In genomic region chr1:184891998-184892397, GRCm38 (mm10) we compare ENCODE assay signal across 15 mouse cellular contexts. TPM values are rescaled to one million over a fixed set of nuclear protein-coding genes. Genes with fewer than 3 reads are reported as not detected.
DNase-seq lines count a peak whose midpoint lies in the region; ATAC-seq and TF ChIP-seq lines count a peak whose summit lies in the region.
"Had no signal": no experiment of that assay in that cellular context is flagged by ENCODE, and none has a peak within 500 bp of the region (broad histone marks: within the 10 kb centered on the region; RNA-seq: fewer than 3 reads in every experiment).

No protein-coding gene starts in this region.

- H3K79me2 ChIP-seq in heart, adult 2 months (replicated peaks; ENCODE audit: control insufficient read depth, insufficient read depth, low read length) = no peaks in the 10 kb centered on the region

- intact Hi-C loops in heart, adult 2 months (cut with DNase I) = loop anchor here (2.0 kb wide), 1 partner anchor 67 kb away; no protein-coding TSS in a partner anchor

- no peak for DNase-seq in heart, adult 2 months
- no peak for DNase-seq in heart, embryonic 10.5 days (ENCODE audit: low spot score)
- DNase-seq in layer of hippocampus, adult 2 months (ENCODE audit: low spot score in 2 of 2) = no peak
- no peak for DNase-seq in layer of hippocampus, adult 9-11 months
- no peak for DNase-seq in midbrain, postnatal 0 days (ENCODE audit: low spot score)
- DNase-seq in cerebellum, postnatal 36 days = no peak
- no peak for DNase-seq in ovary, adult 18-20 months (ENCODE audit: low spot score)
- DNase-seq: adrenal gland, adult 2 months; B cell, adult 2 months; cerebellum, adult 8-10 months had no signal

- no peak for TF ChIP-seq EP300 in heart, adult 2 months (IDR thresholded peaks at IDR 0.05; ENCODE audit: insufficient read depth, low read depth, low read length)

- H3K9me3 ChIP-seq in heart, embryonic 10.5 days = no peaks in the 10 kb centered on the region
- H3K9me3 ChIP-seq in midbrain, postnatal 0 days (ENCODE audit: low read length) = no peaks in the 10 kb centered on the region
- no peaks in the 10 kb centered on the region for H3K9me3 ChIP-seq in midbrain, embryonic 15.5 days
- H3K9me3 ChIP-seq: forebrain, embryonic 13.5 days; limb, embryonic 12.5 days; lung, embryonic 15.5 days; midbrain, embryonic 10.5 days had no signal

- H3K4me1 ChIP-seq in heart, adult 2 months (ENCODE audit: control insufficient read depth, insufficient read depth, low read length) = peaks cover 2% of the 10 kb centered on the region; the same call in 1 of the 2 replicates
- no peaks in the 10 kb centered on the region for H3K4me1 ChIP-seq in heart, embryonic 10.5 days
- H3K4me1 ChIP-seq in midbrain, postnatal 0 days (ENCODE audit: insufficient read depth, low read length) = no peaks in the 10 kb centered on the region
- H3K4me1 ChIP-seq in midbrain, embryonic 15.5 days = no peaks in the 10 kb centered on the region
- H3K4me1 ChIP-seq: forebrain, embryonic 13.5 days; limb, embryonic 12.5 days; lung, embryonic 15.5 days had no signal

- no peak for TF ChIP-seq POLR2A in heart, adult 2 months (IDR thresholded peaks at IDR 0.05; ENCODE audit: insufficient read depth, low read depth, low read length)

- H3K4me3 ChIP-seq in heart, adult 2 months = no peak overlapping the region
- no peak overlapping the region for H3K4me3 ChIP-seq in heart, embryonic 10.5 days
- H3K4me3 ChIP-seq in layer of hippocampus, adult 2 months = no peak overlapping the region
- no peak overlapping the region for H3K4me3 ChIP-seq in midbrain, postnatal 0 days (ENCODE audit: low read depth, low read length)
- H3K4me3 ChIP-seq in midbrain, embryonic 15.5 days = no peak overlapping the region
- H3K4me3 ChIP-seq: forebrain, embryonic 13.5 days; limb, embryonic 12.5 days; lung, embryonic 15.5 days; midbrain, embryonic 10.5 days had no signal

- no peaks in the 10 kb centered on the region for H3K36me3 ChIP-seq in heart, adult 2 months (ENCODE audit: control insufficient read depth, insufficient read depth, low read length)
- no peaks in the 10 kb centered on the region for H3K36me3 ChIP-seq in heart, embryonic 10.5 days
- H3K36me3 ChIP-seq in midbrain, postnatal 0 days (ENCODE audit: insufficient read depth, low read length) = peaks cover 3% of the 10 kb centered on the region; the same call in 1 of the 2 replicates
- H3K36me3 ChIP-seq in midbrain, embryonic 15.5 days (replicated peaks) = no peaks in the 10 kb centered on the region
- H3K36me3 ChIP-seq: limb, embryonic 12.5 days; lung, embryonic 15.5 days had no signal

- ATAC-seq in midbrain, postnatal 0 days (ENCODE audit: low FRiP score) = no peak
- no peak for ATAC-seq in midbrain, embryonic 15.5 days (replicated peaks)
- ATAC-seq: forebrain, embryonic 13.5 days had no signal

- WGBS in heart, adult 2 months = 65% methylated on average over 3 of the region's 3 CpGs
- WGBS in heart, embryonic 10.5 days = 81% methylated on average over 3 of the region's 3 CpGs
- 79% methylated on average over 3 of the region's 3 CpGs for WGBS in midbrain, postnatal 0 days
- WGBS in midbrain, embryonic 15.5 days = 78% methylated on average over 3 of the region's 3 CpGs

- no peaks in the 10 kb centered on the region for H3K27me3 ChIP-seq in heart, adult 2 months (ENCODE audit: control insufficient read depth, insufficient read depth, low read length)
- H3K27me3 ChIP-seq in heart, embryonic 10.5 days (ENCODE audit: insufficient read depth, poor library complexity, severe bottlenecking) = no peaks in the 10 kb centered on the region
- H3K27me3 ChIP-seq in midbrain, postnatal 0 days (ENCODE audit: insufficient read depth, low read length) = no peaks in the 10 kb centered on the region
- H3K27me3 ChIP-seq in midbrain, embryonic 15.5 days (replicated peaks) = no peaks in the 10 kb centered on the region
- H3K27me3 ChIP-seq: forebrain, embryonic 13.5 days; limb, embryonic 12.5 days; lung, embryonic 15.5 days had no signal

- no peak overlapping the region for H3K27ac ChIP-seq in heart, adult 2 months
- H3K27ac ChIP-seq in heart, embryonic 10.5 days = no peak overlapping the region
- no peak overlapping the region for H3K27ac ChIP-seq in layer of hippocampus, adult 2 months
- H3K27ac ChIP-seq in midbrain, postnatal 0 days (ENCODE audit: low read depth, low read length) = no peak overlapping the region
- H3K27ac ChIP-seq in midbrain, embryonic 15.5 days = no peak overlapping the region
- H3K27ac ChIP-seq: forebrain, embryonic 13.5 days; limb, embryonic 12.5 days; lung, embryonic 15.5 days; midbrain, embryonic 10.5 days had no signal

- no peak overlapping the region for H3K4me2 ChIP-seq in midbrain, postnatal 0 days (ENCODE audit: low read depth, low read length, poor library complexity, severe bottlenecking)
- H3K4me2 ChIP-seq in midbrain, embryonic 15.5 days = no peak overlapping the region
- H3K4me2 ChIP-seq: forebrain, embryonic 13.5 days; limb, embryonic 12.5 days; lung, embryonic 15.5 days had no signal

- H3K9ac ChIP-seq in heart, adult 2 months (ENCODE audit: low read depth, low read length) = no peak overlapping the region
- H3K9ac ChIP-seq in midbrain, postnatal 0 days (replicated peaks; ENCODE audit: low read length, poor library complexity, severe bottlenecking) = no peak overlapping the region
- H3K9ac ChIP-seq in midbrain, embryonic 15.5 days = no peak overlapping the region
- H3K9ac ChIP-seq: forebrain, embryonic 13.5 days; limb, embryonic 12.5 days; lung, embryonic 15.5 days had no signal

- TF ChIP-seq CTCF in heart, adult 2 months (IDR thresholded peaks at IDR 0.05) = peak; percentile 61
- peak; percentile 69 for TF ChIP-seq CTCF in layer of hippocampus, adult 2 months (conservative IDR thresholded peaks at IDR 0.05)
- TF ChIP-seq CTCF in midbrain, postnatal 0 days (IDR thresholded peaks at IDR 0.05) = peak; percentile 68

RNA-seq across cellular contexts. Expression of gene C130074G19Rik, which starts 9.0 kb away (rescaled TPM):
- 10 to 100 TPM; 13.5 to 18.8 TPM for total RNA-seq in heart, adult 2 months (2021)
- 7.3 and 10.7 TPM in 2 replicates for polyA plus RNA-seq in heart, adult 2 months (2012; rRNA removed)
- polyA plus RNA-seq in heart, embryonic 10.5 days (2016; fragmentation: Nextera tagmentation; extraction: Ambion mirVana) = 0.22 and 0.82 TPM in 2 replicates
- 1 to 10 TPM; 7.1 to 8.3 TPM for total RNA-seq in layer of hippocampus, adult 2 months (2021)
- 6.6 and 7.1 TPM in 2 replicates for total RNA-seq in midbrain, postnatal 0 days (2014; rRNA removed)
- polyA plus RNA-seq in midbrain, postnatal 0 days (2015; fragmentation: Nextera tagmentation; extraction: Ambion mirVana) = 0.55 and 0.85 TPM in 2 replicates
- 0.84 and 1.2 TPM in 2 replicates for polyA plus RNA-seq in midbrain, embryonic 15.5 days (2015; fragmentation: Nextera tagmentation; extraction: Ambion mirVana)

RNA-seq across cellular contexts. Expression of gene Marc2, which starts 45.7 kb away (rescaled TPM):
- total RNA-seq in heart, adult 2 months (2021) = 100 to 1,000 TPM; 106 to 146 TPM
- polyA plus RNA-seq in heart, adult 2 months (2012; rRNA removed) = 41.6 and 56.6 TPM in 2 replicates
- 72.9 and 98.6 TPM in 2 replicates for polyA plus RNA-seq in heart, embryonic 10.5 days (2016; fragmentation: Nextera tagmentation; extraction: Ambion mirVana)
- 100 to 1,000 TPM; 103 to 120 TPM for total RNA-seq in layer of hippocampus, adult 2 months (2021)
- 46.3 and 56.1 TPM in 2 replicates for total RNA-seq in midbrain, postnatal 0 days (2014; rRNA removed)
- 121 and 124 TPM in 2 replicates for polyA plus RNA-seq in midbrain, postnatal 0 days (2015; fragmentation: Nextera tagmentation; extraction: Ambion mirVana)
- polyA plus RNA-seq in midbrain, embryonic 15.5 days (2015; fragmentation: Nextera tagmentation; extraction: Ambion mirVana) = 96.7 and 117 TPM in 2 replicates
